Mouse (Mus musculus) brain, embryonic 14.5 days (tissue): ENCODE data around the gene Rps6kl1. TPM values are rescaled to one million over a fixed set of nuclear protein-coding genes. Genes with fewer than 3 reads are reported as not detected.
A peak's percentile ranks its signal among the peaks of the same experiment; 100 is the strongest.

Source experiments
- DNase-seq: peaks from one replicate; pipeline ENCODE4 v3.0.0-alpha.2; 2011; ENCODE audit warnings: low read depth
- CTCF ChIP-seq: fragments of 200-500 bp; IDR thresholded peaks from 2 replicates; pipeline ENCODE4 v1.5.1; 2012; ENCODE audit warnings: inconsistent platforms, mild to moderate bottlenecking, moderate library complexity, borderline replicate concordance; ENCODE audit not compliant: insufficient read depth, insufficient read length; ENCODE audit errors: extremely low read depth
- POLR2A ChIP-seq: fragments of 200-500 bp; IDR thresholded peaks from 2 replicates; pipeline ENCODE4 v1.6.1; 2012; ENCODE audit warnings: mild to moderate bottlenecking, inconsistent platforms, borderline replicate concordance; ENCODE audit not compliant: poor library complexity, insufficient read depth, insufficient read length, severe bottlenecking; ENCODE audit errors: extremely low read depth
- polyA plus RNA-seq: library from polyadenylated mRNA; depleted of rRNA; stranded (reverse); fragments of >200 nt; gene quantifications from 2 replicates; pipeline ENCODE4 v1.2.3, GENCODE M21; 2012

Rps6kl1 gene
- polyA plus RNA-seq, 1 experiment: 28.2 TPM

DNA sequence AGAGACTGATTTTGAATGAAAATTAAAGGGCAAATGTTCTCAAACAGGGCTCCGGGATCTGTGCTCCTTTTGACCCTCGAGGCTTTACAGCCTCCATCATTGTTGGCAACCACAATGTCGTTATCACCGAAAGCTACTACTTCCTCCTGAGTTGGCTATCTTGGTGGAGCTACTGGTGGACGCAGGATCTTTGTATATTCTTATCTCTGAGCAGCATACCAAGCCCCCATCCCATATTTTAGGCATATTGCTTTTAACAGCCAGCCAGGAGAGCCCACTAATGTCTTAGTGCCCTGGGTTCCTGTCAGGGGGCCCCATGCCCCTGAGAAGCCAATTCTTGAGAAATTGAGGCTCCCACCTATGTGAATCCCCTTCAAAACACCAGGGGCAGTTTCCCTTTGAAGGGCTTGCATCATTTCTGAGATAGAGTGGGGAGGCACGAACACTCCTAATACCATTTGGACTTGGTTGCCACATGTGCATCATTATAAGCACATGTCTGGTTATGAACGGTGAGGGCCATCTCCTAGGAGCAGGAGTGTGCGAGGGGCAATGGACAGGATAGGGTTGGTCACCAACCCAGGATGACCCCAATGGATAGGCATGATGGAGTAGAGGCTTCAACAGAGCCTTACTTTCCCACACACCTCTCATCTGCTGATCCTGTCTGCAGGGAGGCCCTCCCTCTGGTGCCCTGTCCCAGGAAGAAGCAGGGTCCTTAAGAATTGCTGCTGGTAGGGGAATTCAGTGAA is 16.8 kb downstream of the Rps6kl1 start:
- DNase-seq: no peak
- TF ChIP-seq POLR2A: no peak
- TF ChIP-seq CTCF: no peak

GRCm38 (mm10) chr12:85131361-85131760 is 19.7 kb downstream of the Rps6kl1 start:
- TF ChIP-seq CTCF (no peak), POLR2A (no peak)
- DNase-seq: no peak

GRCm38 (mm10) chr12:85129426-85129978 is 21.6 kb downstream of the Rps6kl1 start:
- DNase-seq: no peak
- TF ChIP-seq POLR2A (no peak), CTCF (no peak)

DNA sequence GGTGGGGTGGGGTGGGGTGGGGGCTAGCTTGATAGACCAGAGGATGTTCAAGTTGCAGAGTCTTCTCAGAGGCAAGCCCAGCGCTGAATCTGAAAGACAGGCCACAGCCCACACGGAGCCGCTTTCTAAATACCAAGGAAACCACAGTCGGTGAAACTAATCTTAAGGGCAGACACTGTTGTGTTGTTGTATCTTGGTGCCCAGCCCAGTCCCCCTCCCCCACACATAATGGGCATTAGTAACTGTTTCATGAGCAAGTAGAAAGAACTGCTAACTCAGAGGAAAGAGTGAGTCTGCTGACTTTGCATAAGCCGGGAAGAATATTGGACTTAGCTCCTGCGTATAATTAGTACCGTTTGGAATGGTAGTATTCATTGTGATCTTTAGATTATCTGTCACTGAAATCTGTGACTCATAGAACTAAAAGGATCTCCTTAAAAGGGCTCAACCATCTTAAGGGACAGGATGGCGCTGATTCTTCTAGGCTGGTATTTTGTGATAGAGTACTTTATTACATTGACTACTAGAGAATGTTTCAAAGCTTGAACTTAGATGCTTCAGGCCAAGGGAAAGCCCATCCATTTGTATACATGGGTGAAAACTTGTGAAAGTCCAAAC is 24.0 kb downstream of the Rps6kl1 start:
- peak; percentile 49 for DNase-seq

GRCm38 (mm10) chr12:85124751-85125150 is 26.3 kb downstream of the Rps6kl1 start:
- DNase-seq: no peak
- TF ChIP-seq POLR2A (no peak), CTCF (no peak)

More for the DNA sequence above, 24.0 kb downstream of the Rps6kl1 start:
- TF ChIP-seq CTCF (no peak), POLR2A (no peak)

DNA sequence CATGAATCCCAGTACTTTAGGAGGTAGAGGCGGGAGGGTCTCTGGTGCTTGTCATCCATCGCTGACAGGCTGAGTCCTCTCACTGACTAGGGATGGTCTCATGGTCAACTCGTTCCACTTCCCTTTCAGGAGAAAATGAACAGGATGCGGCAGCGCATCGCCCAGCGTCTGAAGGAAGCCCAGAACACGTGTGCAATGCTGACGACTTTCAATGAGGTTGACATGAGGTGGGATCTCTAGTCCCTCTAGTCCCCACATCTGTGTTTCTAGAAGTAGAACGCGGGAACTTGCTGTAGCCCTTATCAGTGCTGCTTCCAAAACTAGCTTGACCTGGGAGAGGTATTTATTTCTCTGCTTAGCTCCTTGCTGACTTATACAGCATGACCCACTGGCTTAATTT is 27.4 kb downstream of the Rps6kl1 start:
- TF ChIP-seq CTCF (no peak), POLR2A (no peak)
- DNase-seq: no peak

DNA sequence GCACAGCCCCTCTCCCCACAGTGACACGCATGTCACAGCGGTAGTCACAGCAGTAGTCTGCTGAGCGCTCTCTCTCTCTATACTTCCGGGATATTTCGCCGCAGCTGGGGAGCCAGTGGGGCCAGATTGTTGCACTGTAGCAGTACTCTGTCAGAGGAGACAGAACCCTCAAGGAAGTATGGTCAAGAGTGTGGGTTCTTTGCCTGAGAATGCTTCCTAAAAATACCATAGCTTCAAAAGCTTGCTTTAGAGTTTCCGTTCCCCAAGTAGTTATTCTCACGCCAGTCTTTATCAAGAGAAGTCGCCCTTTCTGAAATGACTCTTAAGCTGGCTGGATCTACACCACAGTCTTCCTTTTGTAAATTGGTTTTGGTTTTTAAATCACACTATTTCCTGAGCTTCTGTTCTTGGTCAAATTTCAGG is 27.9 kb downstream of the Rps6kl1 start:
- TF ChIP-seq CTCF (no peak), POLR2A (no peak)
- DNase-seq: no peak

DNA sequence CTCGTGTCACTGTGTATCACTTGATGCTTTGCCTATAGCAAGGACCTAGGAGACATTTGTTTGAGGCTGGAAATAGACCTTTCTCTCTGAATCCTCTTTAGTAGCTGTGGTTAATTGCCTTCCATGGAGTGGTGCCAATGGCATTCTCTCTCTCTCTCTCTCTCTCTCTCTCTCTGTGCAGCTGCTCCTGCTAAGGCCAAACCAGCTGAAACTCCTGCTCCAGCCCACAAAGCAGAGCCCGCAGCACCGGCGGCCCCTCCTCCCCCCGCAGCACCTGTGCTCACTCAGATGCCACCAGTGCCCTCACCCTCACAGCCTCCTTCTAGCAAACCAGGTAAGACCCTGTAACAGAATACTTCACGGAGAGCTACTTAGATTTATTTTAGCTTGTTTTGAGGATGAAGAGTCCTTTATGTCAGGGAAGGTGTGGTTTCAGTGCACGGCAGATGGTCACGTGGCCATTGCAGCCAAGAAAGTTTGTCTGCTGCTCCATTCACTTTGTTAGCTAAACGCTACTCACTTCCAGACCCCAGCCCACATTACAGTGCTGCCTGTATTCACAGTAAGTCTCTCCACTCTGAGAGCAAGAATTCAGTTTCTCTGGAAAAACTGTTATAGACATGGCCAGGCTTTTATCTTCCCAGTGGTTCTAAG is 29.1 kb downstream of the Rps6kl1 start:
- DNase-seq: peak; percentile 60
- TF ChIP-seq POLR2A: no peak
- TF ChIP-seq CTCF: no peak

GRCm38 (mm10) chr12:85115678-85116077 is 35.4 kb downstream of the Rps6kl1 start:
- no peak for DNase-seq
- TF ChIP-seq CTCF (no peak), POLR2A (no peak)

GRCm38 (mm10) chr12:85113917-85114316 is 37.1 kb downstream of the Rps6kl1 start:
- DNase-seq: no peak
- no peak for TF ChIP-seq POLR2A
- TF ChIP-seq CTCF: no peak

- no peak for TF ChIP-seq POLR2A
- TF ChIP-seq CTCF: no peak
- DNase-seq: no peak
These were observed 37.7 kb downstream of the Rps6kl1 start for GRCm38 (mm10) chr12:85113337-85113736.

DNA sequence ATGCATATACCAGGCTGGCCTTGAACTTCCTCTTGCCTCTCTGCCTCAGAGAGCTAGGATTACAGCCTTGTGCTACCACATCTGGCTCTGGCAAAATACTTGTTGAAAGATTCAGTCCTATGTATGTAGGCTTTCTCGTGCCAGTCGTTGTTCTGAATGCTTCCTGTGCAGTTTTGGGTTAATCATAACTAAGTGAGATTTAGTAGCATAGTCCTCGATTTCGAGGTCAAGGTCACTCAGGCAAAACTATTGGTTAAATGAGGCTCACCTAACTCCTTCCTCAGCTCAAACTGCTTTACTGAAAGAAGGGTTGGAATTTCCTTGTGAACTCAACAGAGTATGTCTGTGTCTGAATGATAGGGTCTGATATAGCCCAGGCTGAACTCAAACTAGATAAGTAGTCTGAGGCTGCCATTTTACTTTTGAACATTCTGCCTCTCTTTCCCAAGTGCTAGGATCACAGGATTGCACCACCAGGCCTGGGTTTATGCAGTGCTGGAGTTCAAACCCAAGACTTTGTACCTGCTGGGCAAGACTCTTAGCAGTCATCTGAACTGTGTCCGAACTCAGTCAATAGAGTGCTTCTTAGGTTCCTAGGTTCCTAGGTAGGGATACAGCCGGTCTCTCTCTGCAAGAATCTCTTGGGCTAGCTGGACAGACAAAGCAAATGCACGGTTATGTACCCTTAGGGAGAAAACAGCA is 38.4 kb downstream of the Rps6kl1 start:
- TF ChIP-seq CTCF (no peak), POLR2A (no peak)
- DNase-seq: no peak
